Mouse (Mus musculus): ENCODE data around the gene Ntm. TPM values are rescaled to one million over a fixed set of nuclear protein-coding genes. Genes with fewer than 3 reads are reported as not detected.

Gene Ntm
- polyA plus RNA-seq, 1 experiment = 5.4 TPM

DNA sequence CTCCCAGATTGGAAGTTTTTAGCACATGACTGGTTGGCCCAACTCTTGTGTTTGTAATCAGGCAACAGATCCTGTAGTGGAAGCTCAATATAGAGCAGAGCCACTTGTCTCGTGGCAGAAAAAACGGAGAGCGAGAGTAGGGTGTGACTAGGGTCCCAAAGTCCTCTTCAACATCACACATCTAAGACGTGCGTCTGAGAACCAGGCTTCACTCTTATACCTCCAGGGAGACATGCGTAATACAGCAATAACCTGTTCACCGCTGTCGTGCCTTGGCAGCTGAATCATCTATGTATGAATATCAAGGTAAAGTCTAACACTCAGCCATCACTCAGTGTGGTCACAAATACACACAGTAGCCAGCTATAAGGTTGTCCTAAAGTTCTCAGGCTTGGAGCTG lies 412.8 kb downstream of the Ntm start:
- H3K27me3 ChIP-seq (ENCODE audit: control insufficient read depth, insufficient read depth, low read length) = no peaks in the 10 kb centered on the region
- no peak overlapping the region for H3K27ac ChIP-seq (ENCODE audit: control insufficient read depth, insufficient read depth, low read depth, low read length)
- no peak for TF ChIP-seq CTCF (IDR thresholded peaks at IDR 0.05; ENCODE audit: control insufficient read depth, insufficient read depth, insufficient replicate concordance, low read depth, low read length)
- TF ChIP-seq POLR2A (IDR thresholded peaks at IDR 0.05; ENCODE audit: control insufficient read depth, low read depth, low read length) = no peak
- no peaks in the 10 kb centered on the region for H3K36me3 ChIP-seq (ENCODE audit: control insufficient read depth, insufficient read depth, low read length)
- H3K4me3 ChIP-seq (ENCODE audit: control insufficient read depth, low read depth, low read length) = no peak overlapping the region
- no peaks in the 10 kb centered on the region for H3K4me1 ChIP-seq (ENCODE audit: control insufficient read depth, insufficient read depth, low read length)

- TF ChIP-seq CTCF (IDR thresholded peaks at IDR 0.05; ENCODE audit: control insufficient read depth, insufficient read depth, insufficient replicate concordance, low read depth, low read length) = no peak
- no peak for TF ChIP-seq POLR2A (IDR thresholded peaks at IDR 0.05; ENCODE audit: control insufficient read depth, low read depth, low read length)
- H3K36me3 ChIP-seq (ENCODE audit: control insufficient read depth, insufficient read depth, low read length) = no peaks in the 10 kb centered on the region
- H3K4me3 ChIP-seq (ENCODE audit: control insufficient read depth, low read depth, low read length) = no peak overlapping the region
- H3K4me1 ChIP-seq (ENCODE audit: control insufficient read depth, insufficient read depth, low read length) = no peaks in the 10 kb centered on the region
- H3K27me3 ChIP-seq (ENCODE audit: control insufficient read depth, insufficient read depth, low read length) = no peaks in the 10 kb centered on the region
- H3K27ac ChIP-seq (ENCODE audit: control insufficient read depth, insufficient read depth, low read depth, low read length) = no peak overlapping the region
These were observed 426.5 kb downstream of the Ntm start for GRCm38 (mm10) chr9:29536415-29536814.

- no peaks in the 10 kb centered on the region for H3K36me3 ChIP-seq (ENCODE audit: control insufficient read depth, insufficient read depth, low read length)
- no peaks in the 10 kb centered on the region for H3K27me3 ChIP-seq (ENCODE audit: control insufficient read depth, insufficient read depth, low read length)
- H3K4me3 ChIP-seq (ENCODE audit: control insufficient read depth, low read depth, low read length) = no peak overlapping the region
- H3K4me1 ChIP-seq (ENCODE audit: control insufficient read depth, insufficient read depth, low read length) = no peaks in the 10 kb centered on the region
- TF ChIP-seq CTCF (IDR thresholded peaks at IDR 0.05; ENCODE audit: control insufficient read depth, insufficient read depth, insufficient replicate concordance, low read depth, low read length) (no peak), POLR2A (IDR thresholded peaks at IDR 0.05; ENCODE audit: control insufficient read depth, low read depth, low read length) (no peak)
- no peak overlapping the region for H3K27ac ChIP-seq (ENCODE audit: control insufficient read depth, insufficient read depth, low read depth, low read length)
These were observed 428.2 kb downstream of the Ntm start for GRCm38 (mm10) chr9:29534773-29535172.

- H3K4me1 ChIP-seq (ENCODE audit: control insufficient read depth, insufficient read depth, low read length) = no peaks in the 10 kb centered on the region
- no peaks in the 10 kb centered on the region for H3K27me3 ChIP-seq (ENCODE audit: control insufficient read depth, insufficient read depth, low read length)
- H3K4me3 ChIP-seq (ENCODE audit: control insufficient read depth, low read depth, low read length) = no peak overlapping the region
- TF ChIP-seq POLR2A (IDR thresholded peaks at IDR 0.05; ENCODE audit: control insufficient read depth, low read depth, low read length) (no peak), CTCF (IDR thresholded peaks at IDR 0.05; ENCODE audit: control insufficient read depth, insufficient read depth, insufficient replicate concordance, low read depth, low read length) (no peak)
- H3K36me3 ChIP-seq (ENCODE audit: control insufficient read depth, insufficient read depth, low read length) = no peaks in the 10 kb centered on the region
- H3K27ac ChIP-seq (ENCODE audit: control insufficient read depth, insufficient read depth, low read depth, low read length) = no peak overlapping the region
These were observed 428.6 kb downstream of the Ntm start for GRCm38 (mm10) chr9:29534304-29534703.

GRCm38 (mm10) chr9:29533556-29533955 lies 429.4 kb downstream of the Ntm start:
- TF ChIP-seq CTCF (IDR thresholded peaks at IDR 0.05; ENCODE audit: control insufficient read depth, insufficient read depth, insufficient replicate concordance, low read depth, low read length) (no peak), POLR2A (IDR thresholded peaks at IDR 0.05; ENCODE audit: control insufficient read depth, low read depth, low read length) (no peak)
- Histone ChIP-seq H3K27me3 (ENCODE audit: control insufficient read depth, insufficient read depth, low read length) (no peaks in the 10 kb centered on the region), H3K4me1 (ENCODE audit: control insufficient read depth, insufficient read depth, low read length) (no peaks in the 10 kb centered on the region), H3K36me3 (ENCODE audit: control insufficient read depth, insufficient read depth, low read length) (no peaks in the 10 kb centered on the region), H3K27ac (ENCODE audit: control insufficient read depth, insufficient read depth, low read depth, low read length) (no peak overlapping the region), H3K4me3 (ENCODE audit: control insufficient read depth, low read depth, low read length) (no peak overlapping the region)

- Histone ChIP-seq H3K27me3 (ENCODE audit: control insufficient read depth, insufficient read depth, low read length) (no peaks in the 10 kb centered on the region), H3K4me1 (ENCODE audit: control insufficient read depth, insufficient read depth, low read length) (no peaks in the 10 kb centered on the region), H3K27ac (ENCODE audit: control insufficient read depth, insufficient read depth, low read depth, low read length) (no peak overlapping the region), H3K4me3 (ENCODE audit: control insufficient read depth, low read depth, low read length) (no peak overlapping the region), H3K36me3 (ENCODE audit: control insufficient read depth, insufficient read depth, low read length) (no peaks in the 10 kb centered on the region)
- no peak for TF ChIP-seq POLR2A (IDR thresholded peaks at IDR 0.05; ENCODE audit: control insufficient read depth, low read depth, low read length)
- TF ChIP-seq CTCF (IDR thresholded peaks at IDR 0.05; ENCODE audit: control insufficient read depth, insufficient read depth, insufficient replicate concordance, low read depth, low read length) = no peak
These were observed 431.6 kb downstream of the Ntm start for GRCm38 (mm10) chr9:29531147-29531917.

- no peaks in the 10 kb centered on the region for H3K4me1 ChIP-seq (ENCODE audit: control insufficient read depth, insufficient read depth, low read length)
- no peak for TF ChIP-seq POLR2A (IDR thresholded peaks at IDR 0.05; ENCODE audit: control insufficient read depth, low read depth, low read length)
- no peak for TF ChIP-seq CTCF (IDR thresholded peaks at IDR 0.05; ENCODE audit: control insufficient read depth, insufficient read depth, insufficient replicate concordance, low read depth, low read length)
These were observed 438.8 kb downstream of the Ntm start for GRCm38 (mm10) chr9:29524109-29524508.

More at GRCm38 (mm10) chr9:29524109-29524508, 438.8 kb downstream of the Ntm start:
- Histone ChIP-seq H3K27ac (ENCODE audit: control insufficient read depth, insufficient read depth, low read depth, low read length) (no peak overlapping the region), H3K27me3 (ENCODE audit: control insufficient read depth, insufficient read depth, low read length) (no peaks in the 10 kb centered on the region), H3K36me3 (ENCODE audit: control insufficient read depth, insufficient read depth, low read length) (no peaks in the 10 kb centered on the region), H3K4me3 (ENCODE audit: control insufficient read depth, low read depth, low read length) (no peak overlapping the region)
